Mouse (Mus musculus): ENCODE results near the gene Btg1. TPM values are rescaled to one million over a fixed set of nuclear protein-coding genes. Genes with fewer than 3 reads are reported as not detected.

Gene Btg1
- total RNA-seq, 2 experiments from 2014 or later: 34.2 to 43.1 TPM

GRCm38 (mm10) chr10:96630110-96630509, 13.3 kb downstream of the Btg1 start:
- DNase-seq: no peak

DNA sequence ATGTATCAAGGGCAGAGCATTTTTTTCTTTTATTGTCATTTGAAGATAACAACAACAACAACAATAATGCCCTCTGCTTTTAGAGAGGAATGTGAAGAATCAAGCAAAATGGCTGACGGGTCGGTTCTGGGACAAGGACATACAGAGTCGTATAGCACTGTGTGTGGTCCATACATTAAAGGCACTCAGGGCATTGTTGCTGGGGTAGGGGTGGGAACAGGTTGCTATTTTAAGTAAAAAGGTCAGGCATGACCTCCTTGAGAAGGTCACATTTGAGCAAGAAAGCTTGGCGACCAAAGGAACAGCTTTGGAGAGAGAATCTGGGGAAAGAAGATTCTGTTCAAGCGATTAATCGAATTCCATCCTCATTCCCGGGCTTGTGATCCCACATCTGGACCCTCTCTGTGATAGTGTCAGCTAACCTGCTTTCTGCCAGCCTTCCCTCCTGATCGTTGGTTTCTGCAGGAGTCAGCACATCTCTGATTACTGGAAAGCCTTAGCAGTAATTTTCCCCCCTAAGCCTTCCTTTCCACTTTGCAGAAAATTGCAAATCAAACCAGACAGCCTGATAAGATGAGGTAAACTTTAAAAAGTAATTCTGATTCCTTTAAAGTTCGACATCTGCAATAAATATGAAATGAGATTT, 14.4 kb downstream of the Btg1 start:
- no peak for DNase-seq

- no peak for DNase-seq
Measured at GRCm38 (mm10) chr10:96632271-96633144, 15.7 kb downstream of the Btg1 start.

DNA sequence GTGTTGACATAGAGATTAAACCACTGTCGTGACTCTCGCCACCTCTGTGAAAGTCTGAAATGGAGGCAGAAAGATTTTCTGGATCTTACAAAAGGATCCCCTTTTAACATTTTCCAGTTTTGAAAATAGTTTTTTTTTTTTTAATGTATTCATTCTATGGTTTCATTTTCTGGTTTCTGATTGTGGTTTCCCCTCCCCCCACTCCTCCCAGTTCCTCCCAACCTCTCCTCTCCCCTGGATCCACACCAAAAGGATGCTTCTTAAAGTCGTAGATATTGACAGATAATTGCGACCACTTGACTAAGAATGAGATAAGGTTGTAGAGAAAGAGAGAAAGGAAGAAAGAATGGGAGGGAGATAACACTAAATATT, 16.3 kb downstream of the Btg1 start:
- DNase-seq: no peak

GRCm38 (mm10) chr10:96635472-96635871, 18.7 kb downstream of the Btg1 start:
- no peak for DNase-seq

DNA sequence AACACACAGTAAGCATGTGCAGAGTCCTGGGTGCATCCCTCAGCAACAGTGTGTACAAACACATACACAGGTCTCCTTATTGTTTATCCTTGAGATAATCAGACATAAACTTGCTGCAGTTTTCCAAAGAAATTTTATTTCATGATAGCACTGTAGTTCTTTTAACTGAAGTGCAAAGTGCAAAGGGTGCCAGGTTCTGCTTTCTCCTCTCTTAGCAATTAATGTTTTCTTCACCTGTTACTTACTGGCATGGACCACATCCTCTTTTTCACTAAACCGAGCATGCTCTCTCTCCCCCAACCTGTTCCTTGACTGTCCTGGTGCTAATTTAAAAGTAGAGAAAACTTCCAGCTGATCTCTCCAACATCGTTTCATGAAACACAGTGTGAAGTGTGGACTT, 21.7 kb downstream of the Btg1 start:
- DNase-seq: no peak

GRCm38 (mm10) chr10:96642014-96642413, 25.2 kb downstream of the Btg1 start:
- no peak for DNase-seq

DNA sequence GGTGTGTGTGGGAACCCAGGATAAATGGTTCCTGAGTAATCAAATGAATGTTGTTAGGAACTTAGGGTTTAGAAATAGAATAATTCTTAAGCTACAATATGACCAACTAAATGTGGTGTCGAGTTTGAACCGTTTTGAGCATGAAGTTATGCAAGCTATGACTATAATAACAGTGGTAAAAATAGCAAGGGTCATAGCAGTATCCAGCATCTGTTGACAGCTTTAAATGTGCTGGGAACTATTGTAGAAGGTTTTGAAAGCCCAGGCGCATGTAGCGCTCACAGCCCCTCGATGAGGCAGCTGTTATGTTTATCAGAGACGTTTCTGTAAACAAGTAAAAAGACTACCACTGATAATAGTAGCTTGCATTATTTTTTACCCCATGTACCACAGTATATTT, 25.9 kb downstream of the Btg1 start:
- DNase-seq: peak; percentile 19 to 34

- no peak for DNase-seq
Measured at GRCm38 (mm10) chr10:96645183-96645582, 28.4 kb downstream of the Btg1 start.

DNA sequence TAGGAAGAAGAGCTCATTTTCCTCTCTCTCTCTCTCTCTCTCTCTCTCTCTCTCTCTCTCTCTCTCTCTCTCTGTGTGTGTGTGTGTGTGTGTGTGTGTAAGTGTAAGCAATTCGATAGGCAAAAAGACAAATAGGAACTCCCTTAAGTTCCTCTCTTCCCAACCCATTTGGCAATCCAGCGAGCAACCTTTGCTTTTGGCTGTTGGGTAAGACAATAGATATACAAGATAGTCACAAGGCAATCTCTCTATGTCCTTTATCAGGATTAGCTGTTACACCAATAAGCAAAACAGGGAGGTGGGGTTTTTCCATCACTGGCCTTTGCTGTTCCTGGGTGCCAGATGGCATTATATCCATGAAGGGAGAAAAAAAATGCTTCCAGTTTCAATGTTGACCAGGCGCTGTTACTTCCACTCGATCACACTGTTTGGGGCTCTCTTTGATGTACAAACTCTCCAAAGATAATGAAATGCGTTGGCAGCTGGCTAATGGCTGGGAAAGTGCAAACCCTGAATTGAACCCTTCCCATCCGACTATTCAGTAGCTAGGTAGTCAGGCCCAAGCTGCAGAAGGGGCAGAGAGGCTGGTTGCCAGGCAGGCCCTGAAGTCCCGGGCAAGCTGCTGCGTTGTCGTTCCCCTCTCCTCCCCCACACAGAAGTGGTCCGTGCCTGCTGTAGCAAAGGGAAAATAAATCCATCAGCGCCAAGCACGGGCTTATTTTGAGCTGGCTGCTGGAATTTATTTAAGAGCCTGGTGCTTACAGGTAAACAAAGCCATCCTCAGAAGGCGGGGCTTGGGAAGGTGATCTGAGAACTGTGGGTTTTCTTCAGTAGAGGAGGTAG, 29.4 kb downstream of the Btg1 start:
- peak in 1 of 2 experiments; percentile 19 for DNase-seq

- DNase-seq: no peak
Measured at GRCm38 (mm10) chr10:96646867-96647462, 30.2 kb downstream of the Btg1 start.

- no peak for DNase-seq
Measured at GRCm38 (mm10) chr10:96648161-96648561, 31.4 kb downstream of the Btg1 start.

- DNase-seq: no peak
Measured at GRCm38 (mm10) chr10:96649524-96649923, 32.7 kb downstream of the Btg1 start.

- DNase-seq: no peak
Measured at GRCm38 (mm10) chr10:96652372-96652771, 35.6 kb downstream of the Btg1 start.

DNA sequence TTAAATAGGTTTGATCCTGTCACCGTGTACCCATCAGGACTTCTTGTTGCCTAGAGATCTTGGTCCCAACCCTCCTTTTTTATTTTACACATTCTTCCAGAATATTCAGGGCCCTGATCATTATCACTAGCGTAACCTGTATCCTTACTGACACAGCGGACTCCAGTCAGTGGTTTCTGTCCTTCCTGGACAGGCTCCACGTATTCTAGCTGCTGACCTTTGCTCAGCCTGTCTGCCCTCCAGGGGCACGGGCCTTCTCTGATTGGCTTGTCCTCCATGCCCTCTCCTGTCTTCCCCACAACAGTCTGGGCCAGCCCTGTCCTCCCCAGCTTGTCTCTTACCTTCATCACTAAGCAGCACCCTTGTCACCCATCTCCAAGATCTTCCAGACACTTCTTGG, 36.2 kb downstream of the Btg1 start:
- DNase-seq: no peak

DNA sequence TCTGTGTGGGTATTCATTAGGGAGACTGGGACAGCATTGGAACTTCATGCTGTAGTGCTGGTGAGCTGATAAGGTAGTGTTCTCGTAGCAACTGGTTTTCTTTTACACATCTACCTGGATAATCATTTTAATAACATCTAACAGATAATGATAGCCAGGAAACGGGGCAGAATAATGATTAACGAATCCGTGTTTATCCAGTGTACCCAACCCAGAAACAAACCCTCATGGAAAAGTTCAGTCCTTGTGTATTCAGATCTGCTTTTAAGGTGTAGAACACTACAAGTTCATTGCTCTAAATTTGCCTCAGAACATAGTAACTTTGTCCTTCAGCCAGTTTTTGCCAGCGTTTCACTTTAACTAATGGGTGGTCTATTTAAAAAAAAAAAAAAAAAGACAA, 37.3 kb downstream of the Btg1 start:
- DNase-seq: no peak

DNA sequence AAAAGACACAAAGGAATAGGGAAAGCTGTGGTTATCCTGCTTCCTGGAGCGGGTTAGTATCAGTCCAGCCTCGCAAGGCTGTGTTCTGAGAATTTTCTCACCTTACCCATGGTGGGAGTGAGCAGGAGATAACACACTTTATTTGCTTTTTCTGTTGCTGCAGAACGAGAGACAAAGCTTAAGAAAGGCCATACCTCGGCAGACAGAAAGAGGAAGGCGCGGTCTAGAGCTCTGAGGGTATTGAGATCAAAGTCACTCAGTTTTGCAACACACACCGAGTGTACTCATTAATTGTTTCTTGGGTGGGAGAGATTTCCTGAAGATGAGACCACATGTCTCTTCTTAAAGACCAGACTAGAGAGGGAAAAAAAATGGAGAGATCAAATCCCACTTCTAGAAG, 37.8 kb downstream of the Btg1 start:
- DNase-seq: no peak

DNA sequence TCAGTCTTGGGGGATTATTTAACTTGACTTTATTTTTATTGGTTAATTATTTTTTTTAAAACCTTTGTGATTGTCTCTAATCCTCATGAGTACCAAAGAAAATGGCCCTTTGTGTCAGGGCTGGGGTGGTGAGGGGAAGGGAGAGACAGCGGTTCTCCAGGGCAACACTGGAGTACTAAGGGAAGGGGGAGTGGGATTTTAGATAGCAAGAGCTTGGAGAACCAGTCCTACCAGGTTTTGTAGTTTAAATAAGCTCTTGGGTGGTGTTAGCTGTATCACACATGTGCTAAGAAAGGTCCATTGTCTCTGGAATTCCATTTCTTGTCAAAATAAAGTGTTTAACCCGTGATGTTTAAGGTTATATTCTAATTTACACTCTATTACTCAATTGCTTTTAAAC, 38.3 kb downstream of the Btg1 start:
- no peak for DNase-seq

DNA sequence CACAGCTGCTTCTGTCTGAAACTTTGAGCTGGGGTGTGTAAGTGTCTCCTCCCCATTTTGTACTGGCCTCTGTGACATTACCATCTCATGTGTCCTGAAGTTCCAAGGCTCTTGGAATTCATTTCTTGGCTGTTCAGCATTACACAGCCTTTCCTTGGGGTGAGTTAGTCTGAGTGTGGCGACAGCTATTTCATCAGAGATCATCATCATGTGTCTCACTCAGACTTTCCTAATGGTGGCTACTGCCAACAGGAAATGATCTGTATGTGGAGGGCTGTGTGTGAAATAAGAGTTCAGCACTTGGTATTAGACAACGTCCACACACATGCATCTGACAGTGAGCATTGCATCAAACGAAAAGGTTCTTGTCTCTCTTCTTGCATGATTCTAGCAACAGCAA, 39.4 kb downstream of the Btg1 start:
- DNase-seq: no peak

DNA sequence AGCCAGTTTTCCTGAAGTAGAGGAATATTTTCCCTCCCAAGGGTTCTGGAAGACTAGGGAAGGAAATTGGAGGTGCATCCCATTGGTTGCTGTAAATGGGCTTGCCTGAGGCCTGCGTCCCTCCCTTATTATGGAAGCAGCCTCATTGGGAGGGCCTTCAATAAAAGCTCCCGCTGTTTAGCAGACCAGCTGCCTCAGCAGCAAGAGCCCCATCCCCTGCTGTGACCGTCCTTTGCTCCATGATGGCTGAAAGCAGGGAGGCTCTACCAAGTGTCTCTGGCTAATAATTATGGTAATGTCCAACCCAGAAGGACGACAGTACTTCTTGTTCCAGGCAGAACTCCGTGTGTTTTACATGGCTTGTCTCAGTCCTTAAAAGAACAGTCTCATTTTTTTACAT, 42.1 kb downstream of the Btg1 start:
- DNase-seq: no peak

DNA sequence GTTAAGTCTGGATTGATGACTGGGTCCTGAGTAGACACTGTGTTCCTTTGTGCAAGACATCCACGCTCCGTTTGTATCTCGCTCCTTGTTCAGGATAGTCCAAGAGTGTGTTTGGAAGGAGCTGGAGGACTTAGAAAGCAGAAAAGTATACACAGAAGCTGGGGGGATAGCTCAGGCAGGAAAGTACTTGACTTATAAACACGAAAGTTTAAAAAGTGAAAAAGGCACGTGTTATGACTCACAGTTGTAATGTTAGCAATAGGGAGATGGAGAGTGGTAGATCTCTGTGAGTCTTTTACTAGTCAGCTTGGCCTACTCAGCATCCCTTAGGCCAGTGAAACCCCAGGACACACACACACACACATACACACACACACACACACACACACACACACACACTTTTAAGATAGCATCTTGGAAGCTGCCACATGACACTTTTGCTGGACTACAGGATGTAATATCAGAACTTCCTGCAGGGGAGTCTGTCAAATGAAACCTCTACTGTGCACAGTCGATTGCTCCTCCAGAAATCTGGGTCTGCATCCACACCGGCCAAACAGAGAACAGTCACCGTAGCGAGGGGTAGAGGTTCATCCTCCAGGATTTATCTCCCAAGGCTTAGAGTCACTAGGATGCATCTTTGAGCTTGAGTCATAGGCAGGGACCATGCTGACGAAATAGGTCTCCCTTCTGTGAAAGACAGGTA, 43.6 kb downstream of the Btg1 start:
- no peak for DNase-seq

GRCm38 (mm10) chr10:96662976-96663375, 46.2 kb downstream of the Btg1 start:
- no peak for DNase-seq
